Mouse (Mus musculus): Measurements from ENCODE around the gene Lrit3. TPM values are rescaled to one million over a fixed set of nuclear protein-coding genes. Genes with fewer than 3 reads are reported as not detected.
"Not testable (repeated sequence)": the region's sequence is repeated elsewhere in the genome, so short reads cannot be mapped to it uniquely, and the experiment has no call there.

Lrit3 gene
- total RNA-seq, 1 experiment: not detected

DNA sequence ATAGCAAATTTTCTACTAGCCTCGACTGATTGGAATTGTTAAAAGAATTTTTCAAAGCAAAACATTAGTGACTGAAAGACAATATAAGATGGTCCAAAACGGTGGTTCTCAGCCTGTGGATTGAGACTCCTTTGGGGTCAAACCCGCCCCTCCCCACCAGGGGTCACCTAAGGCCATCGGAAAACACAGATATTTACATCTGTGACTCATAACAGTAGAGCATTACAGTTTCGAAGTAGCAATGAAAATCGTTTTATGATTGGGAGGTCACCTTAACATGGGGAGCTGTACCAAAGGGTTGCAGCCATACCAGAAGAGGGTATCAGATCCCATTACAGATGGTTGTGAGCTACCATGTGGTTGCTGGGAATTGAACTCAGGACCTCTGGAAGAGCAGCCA, 32.6 kb downstream of the Lrit3 start:
- H3K4me1 ChIP-seq (ENCODE audit: control insufficient read depth in 2 of 2, insufficient read depth in 2 of 2, low read length in 2 of 2, poor library complexity in 1 of 2): no peaks in the 10 kb centered on the region
- no peak for TF ChIP-seq MAFK (IDR thresholded peaks at IDR 0.05; ENCODE audit: insufficient read depth, low read depth, low read length)
- no peaks in the 10 kb centered on the region for H3K36me3 ChIP-seq (ENCODE audit: control insufficient read depth, insufficient read depth, low read length, poor library complexity, severe bottlenecking)
- DNase-seq (ENCODE audit: low read depth, low spot score): no peak
- no peak overlapping the region for H3K27ac ChIP-seq (ENCODE audit: insufficient read depth, low read depth, low read length, poor library complexity, severe bottlenecking)
- H3K9ac ChIP-seq (ENCODE audit: insufficient read depth, low read depth, low read length, poor library complexity, severe bottlenecking): no peak overlapping the region
- in situ Hi-C loops (cut with MboI; ENCODE audit: low sequenced_read_pairs in 2 of 2, unreplicated experiment in 2 of 2): no loop called here
- no peaks in the 10 kb centered on the region for H3K9me3 ChIP-seq (ENCODE audit: control insufficient read depth, insufficient read depth, low read depth, low read length)
- H3K4me3 ChIP-seq (ENCODE audit: insufficient read depth in 1 of 2, low read depth in 1 of 2, low read length in 2 of 2, poor library complexity in 1 of 2, severe bottlenecking in 1 of 2): no peak overlapping the region

DNA sequence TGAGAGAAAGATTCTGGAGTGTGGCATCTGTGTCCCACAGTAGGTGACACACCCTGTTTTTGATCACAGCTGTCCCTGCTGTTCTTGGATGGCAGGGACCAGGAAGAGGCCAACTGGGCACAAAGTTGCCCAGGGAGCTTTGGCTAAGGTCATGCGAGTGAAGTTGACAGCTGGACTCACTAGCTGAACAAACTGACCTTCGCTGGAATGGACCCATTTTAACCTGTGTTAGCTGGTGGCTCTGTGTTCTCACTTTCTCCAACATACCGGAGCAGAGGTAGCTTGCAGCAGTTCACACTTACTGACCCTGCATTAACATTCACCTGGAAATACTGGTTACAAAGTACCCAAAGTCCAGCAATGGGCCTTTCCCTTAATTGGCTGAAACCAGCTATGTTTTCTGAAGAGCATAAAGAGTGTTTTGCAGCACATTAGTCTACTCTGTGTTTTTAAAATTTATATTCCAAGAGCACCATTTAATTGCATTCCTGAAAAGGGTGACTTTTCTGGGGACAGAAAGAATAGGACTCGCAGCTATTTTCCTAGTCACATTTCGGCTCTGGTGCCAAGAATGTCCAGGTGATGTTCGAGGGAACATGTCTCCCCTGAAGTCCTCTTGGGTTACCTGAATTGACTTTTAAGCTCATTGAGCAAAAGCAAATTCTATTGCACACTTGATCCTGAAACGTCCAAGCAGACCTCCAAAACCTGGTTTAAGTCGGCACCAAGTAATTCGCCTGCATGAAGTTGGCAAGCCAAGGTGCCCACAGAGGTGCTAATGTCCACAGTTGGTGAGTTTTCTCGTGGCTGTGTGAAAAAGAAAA, 36.6 kb downstream of the Lrit3 start:
- Histone ChIP-seq H3K36me3 (ENCODE audit: control insufficient read depth, insufficient read depth, low read length, poor library complexity, severe bottlenecking) (no peaks in the 10 kb centered on the region), H3K9me3 (ENCODE audit: control insufficient read depth, insufficient read depth, low read depth, low read length) (no peaks in the 10 kb centered on the region), H3K4me1 (ENCODE audit: control insufficient read depth in 2 of 2, insufficient read depth in 2 of 2, low read length in 2 of 2, poor library complexity in 1 of 2) (no peaks in the 10 kb centered on the region), H3K27ac (ENCODE audit: insufficient read depth, low read depth, low read length, poor library complexity, severe bottlenecking) (no peak overlapping the region), H3K9ac (ENCODE audit: insufficient read depth, low read depth, low read length, poor library complexity, severe bottlenecking) (no peak overlapping the region), H3K4me3 (ENCODE audit: insufficient read depth in 1 of 2, low read depth in 1 of 2, low read length in 2 of 2, poor library complexity in 1 of 2, severe bottlenecking in 1 of 2) (no peak overlapping the region)
- in situ Hi-C loops (cut with MboI; ENCODE audit: low sequenced_read_pairs in 2 of 2, unreplicated experiment in 2 of 2): no loop called here
- TF ChIP-seq MAFK (IDR thresholded peaks at IDR 0.05; ENCODE audit: insufficient read depth, low read depth, low read length) (no peak), HCFC1 (IDR thresholded peaks at IDR 0.05; ENCODE audit: borderline replicate concordance, insufficient read depth, low read length) (no peak), CHD2 (IDR thresholded peaks at IDR 0.05; ENCODE audit: low read depth, low read length) (no peak), ZNF384 (IDR thresholded peaks at IDR 0.05; ENCODE audit: low read depth, low read length) (no peak), ZC3H11A (IDR thresholded peaks at IDR 0.05; ENCODE audit: borderline replicate concordance, low read depth, low read length) (no peak)
- no peak for DNase-seq (ENCODE audit: low read depth, low spot score)

- no peak overlapping the region for H3K4me3 ChIP-seq (ENCODE audit: insufficient read depth in 1 of 2, low read depth in 1 of 2, low read length in 2 of 2, poor library complexity in 1 of 2, severe bottlenecking in 1 of 2)
- H3K36me3 ChIP-seq (ENCODE audit: control insufficient read depth, insufficient read depth, low read length, poor library complexity, severe bottlenecking): no peaks in the 10 kb centered on the region
- no peak for DNase-seq (ENCODE audit: low read depth, low spot score)
- no peak overlapping the region for H3K9ac ChIP-seq (ENCODE audit: insufficient read depth, low read depth, low read length, poor library complexity, severe bottlenecking)
- TF ChIP-seq ZNF384 (IDR thresholded peaks at IDR 0.05; ENCODE audit: low read depth, low read length) (no peak), MAFK (IDR thresholded peaks at IDR 0.05; ENCODE audit: insufficient read depth, low read depth, low read length) (no peak), HCFC1 (IDR thresholded peaks at IDR 0.05; ENCODE audit: borderline replicate concordance, insufficient read depth, low read length) (no peak), CHD2 (IDR thresholded peaks at IDR 0.05; ENCODE audit: low read depth, low read length) (no peak), ZC3H11A (IDR thresholded peaks at IDR 0.05; ENCODE audit: borderline replicate concordance, low read depth, low read length) (no peak)
- no peak overlapping the region for H3K27ac ChIP-seq (ENCODE audit: insufficient read depth, low read depth, low read length, poor library complexity, severe bottlenecking)
- no peaks in the 10 kb centered on the region for H3K4me1 ChIP-seq (ENCODE audit: control insufficient read depth in 2 of 2, insufficient read depth in 2 of 2, low read length in 2 of 2, poor library complexity in 1 of 2)
- in situ Hi-C loops (cut with MboI; ENCODE audit: low sequenced_read_pairs in 2 of 2, unreplicated experiment in 2 of 2): no loop called here
- no peaks in the 10 kb centered on the region for H3K9me3 ChIP-seq (ENCODE audit: control insufficient read depth, insufficient read depth, low read depth, low read length)
These were observed 37.7 kb downstream of the Lrit3 start for GRCm38 (mm10) chr3:129766106-129766505.

DNA sequence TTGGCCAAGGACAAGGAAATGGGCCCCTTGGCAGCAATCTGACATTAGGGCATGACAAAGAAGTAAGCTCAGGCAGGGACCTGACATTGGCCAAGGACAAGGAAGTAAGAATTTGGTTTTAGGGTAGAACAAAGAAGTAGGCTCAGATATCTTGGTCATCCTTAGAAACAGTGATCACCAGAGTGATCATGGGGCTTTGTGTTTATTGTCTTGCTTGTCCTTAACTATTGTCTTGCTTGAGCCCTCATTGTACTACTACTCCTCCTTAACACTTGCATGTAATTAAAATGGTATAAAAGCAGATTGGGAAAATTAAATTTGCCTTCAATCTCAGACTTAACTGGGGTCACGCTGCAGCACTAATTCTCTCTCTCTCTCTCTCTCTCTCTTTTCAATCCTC, 46.2 kb downstream of the Lrit3 start:
- H3K9ac ChIP-seq (ENCODE audit: insufficient read depth, low read depth, low read length, poor library complexity, severe bottlenecking); H3K4me3 ChIP-seq (ENCODE audit: insufficient read depth in 1 of 2, low read depth in 1 of 2, low read length in 2 of 2, poor library complexity in 1 of 2, severe bottlenecking in 1 of 2); H3K36me3 ChIP-seq (ENCODE audit: control insufficient read depth, insufficient read depth, low read length, poor library complexity, severe bottlenecking); H3K27ac ChIP-seq (ENCODE audit: insufficient read depth, low read depth, low read length, poor library complexity, severe bottlenecking); in situ Hi-C loops (cut with MboI; ENCODE audit: low sequenced_read_pairs in 2 of 2, unreplicated experiment in 2 of 2); H3K4me1 ChIP-seq (ENCODE audit: control insufficient read depth in 2 of 2, insufficient read depth in 2 of 2, low read length in 2 of 2, poor library complexity in 1 of 2); DNase-seq (ENCODE audit: low read depth, low spot score); H3K9me3 ChIP-seq (ENCODE audit: control insufficient read depth, insufficient read depth, low read depth, low read length): not testable (repeated sequence)
